Mouse (Mus musculus): ENCODE measurements around the gene Dnaic1.
"Not testable (repeated sequence)": the region's sequence is repeated elsewhere in the genome, so short reads cannot be mapped to it uniquely, and the experiment has no call there.

The Dnaic1 gene

GRCm38 (mm10) chr4:41665009-41665675, 95.6 kb downstream of the Dnaic1 start:
- no peak for DNase-seq (ENCODE audit: low spot score)

DNA sequence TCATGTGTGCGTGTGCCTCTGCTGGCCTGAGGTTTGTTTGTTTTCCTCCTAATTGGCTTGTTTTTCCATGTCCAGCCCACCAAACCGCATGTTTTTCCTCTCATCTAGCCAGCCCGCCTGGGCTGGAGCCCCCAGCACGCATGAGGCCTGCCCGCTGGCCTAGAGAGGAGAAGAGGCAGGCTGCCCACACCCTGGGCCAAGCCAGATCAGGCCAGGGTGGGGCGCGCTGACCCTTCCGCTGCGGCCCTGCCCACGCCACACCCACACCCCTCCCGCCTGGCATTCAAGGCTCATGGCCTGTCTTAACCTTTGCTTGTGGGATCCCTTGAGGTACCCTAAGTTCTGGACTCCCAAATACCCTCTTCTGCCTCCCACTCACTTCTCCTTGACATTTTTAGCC, 97.1 kb downstream of the Dnaic1 start:
- DNase-seq (ENCODE audit: low spot score) = no peak

DNA sequence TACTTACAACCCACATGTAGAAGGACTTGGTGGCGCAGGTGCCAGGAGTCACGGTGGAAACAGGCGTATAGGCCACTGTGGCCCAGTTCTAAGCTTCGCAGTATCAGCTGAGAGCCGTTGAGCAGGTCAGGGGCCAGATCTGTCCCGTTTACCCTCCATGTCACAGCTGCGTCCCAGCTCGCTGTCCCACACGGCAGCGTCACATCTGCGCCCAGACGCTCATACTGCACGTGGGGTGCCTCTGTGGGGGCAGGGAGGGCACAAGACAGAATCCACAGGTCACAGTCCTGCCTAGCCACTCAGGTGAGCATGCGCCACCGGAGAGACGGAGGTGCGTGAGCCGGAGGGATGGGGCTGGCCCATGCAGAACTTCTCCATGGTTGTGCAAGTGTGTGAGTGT, 101.3 kb downstream of the Dnaic1 start:
- no peak for DNase-seq (ENCODE audit: low spot score)

GRCm38 (mm10) chr4:41671500-41671899, 101.9 kb downstream of the Dnaic1 start:
- no peak for DNase-seq (ENCODE audit: low spot score)

- DNase-seq (ENCODE audit: low spot score) = no peak
Observed at GRCm38 (mm10) chr4:41671963-41672480, 102.4 kb downstream of the Dnaic1 start.

GRCm38 (mm10) chr4:41672522-41672963, 103.0 kb downstream of the Dnaic1 start:
- no peak for DNase-seq (ENCODE audit: low spot score)

GRCm38 (mm10) chr4:41673186-41673585, 103.6 kb downstream of the Dnaic1 start:
- no peak for DNase-seq (ENCODE audit: low spot score)

- DNase-seq (ENCODE audit: low spot score) = no peak
Observed at GRCm38 (mm10) chr4:41676248-41677005, 106.9 kb downstream of the Dnaic1 start.

DNA sequence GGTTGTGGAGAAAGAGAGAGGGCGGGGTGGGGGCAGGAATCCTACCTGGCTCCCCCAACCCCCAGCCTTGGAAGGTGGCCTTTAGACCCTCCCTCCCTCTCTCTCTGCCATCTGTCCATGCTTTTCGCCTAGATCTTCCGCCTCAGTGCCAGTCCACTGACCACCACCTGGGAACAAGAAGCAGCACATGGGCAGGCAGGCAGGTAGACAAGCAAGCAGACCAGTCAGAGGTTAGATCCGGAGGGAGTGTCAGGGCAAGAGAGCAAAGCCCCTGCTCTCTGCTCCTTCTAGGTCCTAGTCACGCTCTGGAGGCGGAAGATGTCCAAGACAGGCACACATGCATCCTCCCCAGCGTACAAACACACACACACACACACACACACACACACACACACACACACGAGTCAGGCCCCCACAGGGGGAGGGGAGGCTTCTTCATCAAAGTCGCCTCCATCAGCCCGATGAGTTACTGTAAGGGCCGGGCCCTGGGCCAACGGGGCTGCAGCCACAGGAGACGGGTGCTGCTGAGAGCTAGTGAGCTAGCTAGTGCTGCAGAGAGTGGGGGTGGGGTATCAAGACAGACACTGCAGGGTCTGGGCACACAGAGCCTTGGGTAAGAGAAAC, 107.5 kb downstream of the Dnaic1 start:
- no peak for DNase-seq (ENCODE audit: low spot score)

- no peak for DNase-seq (ENCODE audit: low spot score)
Observed at GRCm38 (mm10) chr4:41678863-41679262, 109.3 kb downstream of the Dnaic1 start.

- DNase-seq (ENCODE audit: low spot score) = no peak
Observed at GRCm38 (mm10) chr4:41679291-41679690, 109.7 kb downstream of the Dnaic1 start.

DNA sequence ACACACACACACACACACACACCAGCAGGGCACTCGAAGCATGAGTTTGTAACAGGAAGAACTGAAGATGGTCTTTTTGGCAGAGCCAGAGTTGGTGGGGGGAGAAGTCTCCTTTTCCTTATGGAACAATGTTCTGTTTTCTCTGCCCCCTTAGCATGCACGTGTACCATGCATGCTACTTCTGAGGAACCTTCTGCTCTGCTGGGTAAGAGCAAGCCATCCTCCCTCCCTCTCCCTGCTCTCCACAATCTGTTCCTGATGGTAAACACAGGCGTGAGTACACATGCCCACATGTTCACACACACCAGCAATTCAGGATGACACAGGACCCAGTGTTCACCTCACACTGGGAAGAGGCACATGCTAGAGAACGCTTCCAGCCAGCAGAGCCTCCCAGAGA, 111.6 kb downstream of the Dnaic1 start:
- DNase-seq (ENCODE audit: low spot score) = no peak

DNA sequence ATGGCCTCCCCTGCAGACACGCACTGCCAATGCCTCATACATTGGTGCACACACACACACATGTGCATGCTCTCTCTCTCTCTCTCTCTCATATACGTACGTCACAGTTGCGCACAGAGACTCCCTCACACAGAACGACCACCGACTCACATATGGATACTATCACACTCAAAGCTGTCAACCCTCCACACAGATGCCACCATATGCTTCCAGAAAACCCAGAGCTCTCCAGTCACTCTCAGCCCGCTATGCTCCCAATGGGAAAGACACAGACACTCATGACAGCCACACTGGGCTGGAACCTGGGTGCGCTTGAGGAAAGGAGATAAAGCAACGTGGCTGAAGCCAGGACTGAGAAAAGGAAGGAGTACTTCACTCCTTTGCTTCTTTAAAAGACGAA, 112.4 kb downstream of the Dnaic1 start:
- no peak for DNase-seq (ENCODE audit: low spot score)

- DNase-seq (ENCODE audit: low spot score) = no peak
Observed at GRCm38 (mm10) chr4:41682789-41683188, 113.2 kb downstream of the Dnaic1 start.

- DNase-seq (ENCODE audit: low spot score) = not testable (repeated sequence)
Observed at GRCm38 (mm10) chr4:41683303-41683702, 113.7 kb downstream of the Dnaic1 start.

GRCm38 (mm10) chr4:41684131-41684930, 114.8 kb downstream of the Dnaic1 start:
- not testable (repeated sequence) for DNase-seq (ENCODE audit: low spot score)

DNA sequence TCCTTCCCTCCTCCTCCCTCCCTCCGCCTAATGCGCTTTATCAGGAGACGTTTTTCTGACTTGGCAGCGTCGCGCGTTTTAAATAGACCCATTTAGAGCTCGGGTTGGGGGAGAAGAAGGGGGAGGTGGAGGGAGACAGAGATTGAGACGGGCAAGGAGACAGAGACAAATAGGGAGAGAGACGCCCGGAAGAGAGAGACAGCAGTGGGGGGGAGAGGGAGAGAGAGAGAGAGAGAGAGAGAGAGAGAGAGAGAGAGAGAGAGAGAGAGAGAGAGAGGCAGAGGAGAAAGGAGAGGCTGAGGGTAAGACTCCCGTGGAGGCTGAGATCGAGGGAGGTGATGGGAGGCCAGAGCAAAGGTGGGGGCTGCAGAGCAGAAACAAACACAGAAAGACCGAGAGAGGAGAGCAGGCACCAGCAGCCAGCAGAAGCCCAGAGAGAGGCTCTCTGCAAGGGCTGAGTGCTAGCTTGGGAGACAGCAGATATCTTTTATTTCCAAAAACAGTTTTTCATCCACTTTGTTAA, 115.4 kb downstream of the Dnaic1 start:
- not testable (repeated sequence) for DNase-seq (ENCODE audit: low spot score)

GRCm38 (mm10) chr4:41685882-41686492, 116.4 kb downstream of the Dnaic1 start:
- not testable (repeated sequence) for DNase-seq (ENCODE audit: low spot score)
